Mouse (Mus musculus): ENCODE results near the gene Apmap. TPM values are rescaled to one million over a fixed set of nuclear protein-coding genes. Genes with fewer than 3 reads are reported as not detected.
"Not testable (repeated sequence)": the region's sequence is repeated elsewhere in the genome, so short reads cannot be mapped to it uniquely, and the experiment has no call there.

Gene Apmap
- polyA plus RNA-seq, 1 experiment from 2014 or later, result 38.4 TPM

DNA sequence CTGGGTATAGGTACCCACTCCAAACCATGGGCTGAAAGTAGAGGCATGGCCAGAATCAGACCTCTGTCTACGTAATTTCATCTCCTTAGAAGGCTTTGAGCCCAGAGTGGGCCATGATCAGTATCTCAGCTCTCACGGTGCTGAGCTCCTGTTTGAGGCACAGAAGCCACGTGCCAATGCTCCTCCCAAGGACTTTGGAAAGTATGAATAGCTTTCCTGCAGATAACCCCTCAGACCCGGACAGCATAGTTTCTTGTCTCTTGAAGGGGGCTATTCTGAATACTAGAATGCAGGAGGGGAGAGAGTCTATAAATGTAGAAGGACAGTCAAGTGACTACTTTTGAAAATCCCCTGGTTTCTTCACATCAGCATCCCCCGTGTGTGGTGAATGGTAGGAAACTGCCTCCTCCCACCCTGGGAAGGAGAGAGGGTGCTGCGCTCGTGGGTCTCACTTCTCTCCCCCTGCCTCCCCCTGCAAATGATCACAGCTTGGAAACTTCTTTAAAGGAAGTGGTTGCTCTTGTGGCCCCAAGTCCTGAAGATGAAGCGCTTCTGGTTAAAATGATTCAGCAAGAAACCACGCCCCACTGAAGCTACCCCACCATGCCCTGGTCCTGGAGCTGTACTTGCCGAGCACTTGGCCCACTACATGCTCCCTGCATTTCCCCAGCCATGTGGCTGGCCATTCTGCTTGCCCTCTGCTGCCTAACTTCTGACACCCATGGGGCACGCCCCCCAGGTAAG, 38.3 kb downstream of the Apmap start, which contains the start of gene Cst7:
Gene Cst7, plus strand, starts transcription at position 569 of the 744 bp plus-strand sequence.
- Histone ChIP-seq H3K9me3 (no peaks in the 10 kb centered on the region), H3K4me1 (no peaks in the 10 kb centered on the region), H3K4me3 (no peak within 1 kb of the TSS), H3K9ac (replicated peaks) (no peak within 1 kb of the TSS), H3K4me2 (replicated peaks) (no peak within 1 kb of the TSS), H3K36me3 (no peaks in the 10 kb centered on the region), H3K27me3 (no peaks in the 10 kb centered on the region), H3K27ac (replicated peaks) (no peak within 1 kb of the TSS)
- no peak; the same call in 1 of the 2 replicates for ATAC-seq (ENCODE audit: low FRiP score, low read depth)
- WGBS, result 81% methylated on average over 11 of the region's 11 CpGs

DNA sequence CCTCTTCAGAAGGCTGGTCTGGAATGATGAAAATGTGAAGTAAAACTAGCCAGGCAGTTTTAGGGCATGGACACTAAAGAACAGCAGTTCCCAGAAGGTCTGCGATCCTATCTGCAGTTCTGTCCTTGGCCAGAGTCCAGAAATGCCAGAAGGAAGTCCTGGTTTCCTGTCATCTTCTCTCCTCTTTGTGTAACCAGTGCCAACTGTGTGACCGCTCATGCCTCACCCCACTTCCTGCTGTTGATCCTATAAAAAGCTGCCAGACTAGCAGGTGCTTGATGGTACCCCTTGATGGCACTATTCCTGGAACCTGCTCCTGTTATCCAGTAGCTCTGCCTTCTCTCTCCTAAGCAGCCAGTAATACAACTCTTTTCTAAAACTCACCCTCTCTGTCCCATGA, 41.3 kb downstream of the Apmap start:
- no peaks in the 10 kb centered on the region for H3K4me1 ChIP-seq
- H3K27ac ChIP-seq (replicated peaks), result no peak overlapping the region
- no peak overlapping the region for H3K4me3 ChIP-seq
- H3K36me3 ChIP-seq, result no peaks in the 10 kb centered on the region
- WGBS, result 90% methylated on average over 2 of the region's 2 CpGs
- no peaks in the 10 kb centered on the region for H3K27me3 ChIP-seq
- H3K9ac ChIP-seq (replicated peaks), result no peak overlapping the region
- ATAC-seq (ENCODE audit: low FRiP score, low read depth), result no peak
- no peaks in the 10 kb centered on the region for H3K9me3 ChIP-seq
- no peak overlapping the region for H3K4me2 ChIP-seq (replicated peaks)

GRCm38 (mm10) chr2:150558568-150558967, 49.8 kb downstream of the Apmap start:
- H3K9me3 ChIP-seq, result no peaks in the 10 kb centered on the region
- 60% methylated on average over 3 of the region's 3 CpGs for WGBS
- ATAC-seq (ENCODE audit: low FRiP score, low read depth), result peak; percentile 19; the same call in 1 of the 2 replicates

GRCm38 (mm10) chr2:150549576-150549975, 58.8 kb downstream of the Apmap start:
- 87% methylated on average over 10 of the region's 10 CpGs for WGBS
- not testable (repeated sequence) for H3K4me1 ChIP-seq; H3K27ac ChIP-seq (replicated peaks); H3K27me3 ChIP-seq; ATAC-seq (ENCODE audit: low FRiP score, low read depth); H3K9ac ChIP-seq (replicated peaks); H3K9me3 ChIP-seq; H3K36me3 ChIP-seq; H3K4me2 ChIP-seq (replicated peaks); H3K4me3 ChIP-seq

More at GRCm38 (mm10) chr2:150558568-150558967, 49.8 kb downstream of the Apmap start:
- H3K4me1 ChIP-seq, result no peaks in the 10 kb centered on the region
- H3K4me2 ChIP-seq (replicated peaks), result no peak overlapping the region
- no peaks in the 10 kb centered on the region for H3K27me3 ChIP-seq
- no peak overlapping the region for H3K9ac ChIP-seq (replicated peaks)
- no peak overlapping the region for H3K27ac ChIP-seq (replicated peaks)
- no peaks in the 10 kb centered on the region for H3K36me3 ChIP-seq
- H3K4me3 ChIP-seq, result no peak overlapping the region

Other genes starting within 250 kb of the Apmap start
- 11.3 and 11.8 TPM in 2 replicates for gene 3300002I08Rik, start 245.8 kb downstream of the Apmap start, polyA plus RNA-seq (2016; fragmentation: Nextera tagmentation; extraction: Ambion mirVana)
- gene Zfp442, start 157.1 kb downstream of the Apmap start, polyA plus RNA-seq (2016; fragmentation: Nextera tagmentation; extraction: Ambion mirVana), result 9.4 and 9.8 TPM in 2 replicates
- not detected in 2 replicates for gene Zfp345, start 123.5 kb downstream of the Apmap start, polyA plus RNA-seq (2016; fragmentation: Nextera tagmentation; extraction: Ambion mirVana)
- not detected in 2 replicates for gene Cst7, start 38.2 kb downstream of the Apmap start, polyA plus RNA-seq (2016; fragmentation: Nextera tagmentation; extraction: Ambion mirVana)
- 25.1 and 26.8 TPM in 2 replicates for gene Acss1, start 59.9 kb upstream of the Apmap start, polyA plus RNA-seq (2016; fragmentation: Nextera tagmentation; extraction: Ambion mirVana)
- 0.09 and 0.13 TPM in 2 replicates for gene Vsx1, start 80.8 kb upstream of the Apmap start, polyA plus RNA-seq (2016; fragmentation: Nextera tagmentation; extraction: Ambion mirVana)
- 30.4 and 32.0 TPM in 2 replicates for gene Entpd6, start 140.5 kb upstream of the Apmap start, polyA plus RNA-seq (2016; fragmentation: Nextera tagmentation; extraction: Ambion mirVana)
- 77.4 and 80.1 TPM in 2 replicates for gene Pygb, start 178.2 kb upstream of the Apmap start, polyA plus RNA-seq (2016; fragmentation: Nextera tagmentation; extraction: Ambion mirVana)

Data from midbrain, embryonic 12.5 days (tissue).